Mouse (Mus musculus) bone marrow, adult 2 months (tissue): ENCODE measurements around the gene Minos1. TPM values are rescaled to one million over a fixed set of nuclear protein-coding genes. Genes with fewer than 3 reads are reported as not detected.

Experiments
- H3K27ac ChIP-seq: fragments of 200-500 bp; 2 replicates; pipeline ENCODE4 v1.5.1; 2012; ENCODE audit warnings: low read depth, mild to moderate bottlenecking, control low read depth, inconsistent platforms, low read length; ENCODE audit not compliant: control insufficient read depth, poor library complexity, insufficient read depth
- H3K4me1 ChIP-seq: fragments of 200-500 bp; 2 replicates; pipeline ENCODE4 v1.6.1; 2011; ENCODE audit warnings: low read length; ENCODE audit not compliant: control insufficient read depth, insufficient read depth
- H3K4me3 ChIP-seq: fragments of 200-500 bp; replicated peaks from 2 replicates; pipeline ENCODE3; 2011; ENCODE audit warnings: mild to moderate bottlenecking, low read depth, low read length, control low read depth; ENCODE audit not compliant: control insufficient read depth
- CTCF ChIP-seq: fragments of 200-500 bp; IDR thresholded peaks from 2 replicates; pipeline ENCODE4 v1.5.1; 2011; ENCODE audit warnings: low read length, control low read depth; ENCODE audit not compliant: control insufficient read depth, insufficient read depth
- POLR2A ChIP-seq: fragments of 200-500 bp; IDR thresholded peaks from 2 replicates; pipeline ENCODE4 v1.6.1; 2011; ENCODE audit warnings: low read depth, mild to moderate bottlenecking, control low read depth, low read length, borderline replicate concordance; ENCODE audit not compliant: control insufficient read depth
- WGBS: fragments of 180-500 bp; shearing (Covaris S2); methylation state at CpG from one replicate; pipeline ENCODE4 v1.1.7; 2018; 5-methylcytosine and 5-hydroxymethylcytosine counted together
- polyA plus RNA-seq: library from polyadenylated mRNA; stranded (reverse); fragments of >200 nt; gene quantifications from 2 replicates; pipeline ENCODE4 v1.2.4, GENCODE M21; 2011; ENCODE audit warnings: low replicate concordance; ENCODE audit not compliant: missing spikeins, insufficient read depth, insufficient read length

Gene Minos1
- polyA plus RNA-seq, 1 experiment: 195 TPM

DNA sequence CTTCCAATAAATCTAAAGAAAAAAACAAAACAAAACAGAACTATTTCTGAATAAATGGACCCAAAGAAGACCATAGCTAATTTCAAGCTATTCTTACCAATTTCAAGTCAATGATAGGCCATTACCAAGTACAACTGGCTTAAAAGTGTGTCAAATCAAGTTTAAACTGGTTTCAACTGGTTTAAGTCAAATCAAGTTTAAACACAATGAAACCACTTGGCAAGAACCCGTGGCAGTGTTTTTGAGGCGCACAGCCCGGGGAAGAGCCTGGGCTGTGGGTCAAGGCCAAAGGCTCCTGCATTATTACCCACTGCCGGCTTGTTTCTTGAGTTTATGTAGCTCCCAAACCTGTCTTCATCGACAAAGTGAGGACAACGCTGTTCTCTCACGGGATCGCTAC, 30.6 kb downstream of the Minos1 start:
- 92% methylated on average over 8 of the region's 8 CpGs for WGBS

DNA sequence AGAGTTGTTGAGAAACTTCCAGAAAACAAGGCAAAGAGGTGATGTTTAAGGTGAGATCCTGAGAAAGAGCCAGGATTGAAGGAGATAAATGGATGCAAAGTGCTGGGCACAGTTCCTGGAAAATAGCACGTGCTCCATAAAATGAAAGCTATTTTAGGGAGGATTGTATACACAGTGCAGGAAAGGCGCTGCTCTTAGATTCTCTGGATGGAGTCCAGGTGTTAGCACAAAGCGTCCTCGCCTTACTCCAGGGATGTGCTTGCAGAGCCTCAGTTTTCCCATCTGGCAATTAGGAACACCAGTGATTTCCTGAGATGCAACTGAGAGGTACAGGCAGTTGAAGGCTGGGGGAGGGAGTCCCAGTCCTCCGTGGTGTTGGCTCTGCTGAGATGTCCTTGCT, 34.7 kb downstream of the Minos1 start:
- no peak for TF ChIP-seq CTCF
- no peak for TF ChIP-seq POLR2A
- Histone ChIP-seq H3K4me3 (no peak overlapping the region), H3K27ac (no peak overlapping the region), H3K4me1 (no peaks in the 10 kb centered on the region)
- 82% methylated on average over 5 of the region's 5 CpGs for WGBS

More for the DNA sequence above, 30.6 kb downstream of the Minos1 start:
- H3K4me1 ChIP-seq: no peaks in the 10 kb centered on the region
- TF ChIP-seq CTCF (no peak), POLR2A (no peak)
- no peak overlapping the region for H3K4me3 ChIP-seq
- H3K27ac ChIP-seq: no peak overlapping the region

DNA sequence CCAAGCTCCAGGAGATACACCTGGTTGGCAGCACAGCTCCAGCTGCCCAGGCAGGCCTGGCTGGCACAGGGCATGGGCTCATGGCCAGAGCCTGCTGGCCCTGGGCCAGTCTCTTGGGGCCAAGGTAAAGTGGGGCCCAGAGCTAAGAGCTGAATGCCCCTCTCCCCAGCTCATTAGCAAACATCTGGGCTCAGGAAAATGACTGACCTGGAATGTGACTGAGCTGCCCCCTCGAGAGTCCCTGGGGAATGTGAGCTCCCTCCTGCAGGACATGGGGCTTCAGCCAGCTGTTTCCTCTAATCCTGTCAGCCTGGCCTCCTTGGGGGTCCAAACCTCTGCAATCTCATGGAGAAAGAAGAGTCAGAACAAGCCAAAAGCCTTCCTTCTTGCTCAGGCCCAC, 35.5 kb downstream of the Minos1 start:
- no peak overlapping the region for H3K4me3 ChIP-seq
- no peak for TF ChIP-seq POLR2A
- TF ChIP-seq CTCF: no peak
- H3K4me1 ChIP-seq: no peaks in the 10 kb centered on the region
- WGBS: 77% methylated on average over 1 of the region's 1 CpGs
- H3K27ac ChIP-seq: no peak overlapping the region

DNA sequence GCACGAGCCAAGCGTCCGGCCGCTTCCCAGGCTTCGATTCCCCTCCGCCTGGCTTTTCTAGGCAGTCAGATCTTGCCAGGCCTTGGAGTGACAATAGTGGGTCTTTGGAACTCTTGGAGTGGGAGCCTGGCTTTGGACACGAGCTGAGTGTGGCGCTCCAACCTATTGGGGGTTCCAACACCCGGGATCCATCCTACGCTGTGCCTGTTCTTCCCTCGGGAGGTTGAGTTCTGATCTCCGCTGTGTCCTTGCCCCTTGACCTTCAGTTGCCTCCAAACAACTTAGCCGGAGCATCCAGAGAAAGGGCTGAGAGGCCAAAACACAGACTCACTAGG, 37.8 kb downstream of the Minos1 start:
- TF ChIP-seq POLR2A (no peak), CTCF (no peak)
- Histone ChIP-seq H3K4me1 (no peaks in the 10 kb centered on the region), H3K4me3 (no peak overlapping the region), H3K27ac (no peak overlapping the region)
- 50% methylated on average over 13 of the region's 13 CpGs for WGBS

DNA sequence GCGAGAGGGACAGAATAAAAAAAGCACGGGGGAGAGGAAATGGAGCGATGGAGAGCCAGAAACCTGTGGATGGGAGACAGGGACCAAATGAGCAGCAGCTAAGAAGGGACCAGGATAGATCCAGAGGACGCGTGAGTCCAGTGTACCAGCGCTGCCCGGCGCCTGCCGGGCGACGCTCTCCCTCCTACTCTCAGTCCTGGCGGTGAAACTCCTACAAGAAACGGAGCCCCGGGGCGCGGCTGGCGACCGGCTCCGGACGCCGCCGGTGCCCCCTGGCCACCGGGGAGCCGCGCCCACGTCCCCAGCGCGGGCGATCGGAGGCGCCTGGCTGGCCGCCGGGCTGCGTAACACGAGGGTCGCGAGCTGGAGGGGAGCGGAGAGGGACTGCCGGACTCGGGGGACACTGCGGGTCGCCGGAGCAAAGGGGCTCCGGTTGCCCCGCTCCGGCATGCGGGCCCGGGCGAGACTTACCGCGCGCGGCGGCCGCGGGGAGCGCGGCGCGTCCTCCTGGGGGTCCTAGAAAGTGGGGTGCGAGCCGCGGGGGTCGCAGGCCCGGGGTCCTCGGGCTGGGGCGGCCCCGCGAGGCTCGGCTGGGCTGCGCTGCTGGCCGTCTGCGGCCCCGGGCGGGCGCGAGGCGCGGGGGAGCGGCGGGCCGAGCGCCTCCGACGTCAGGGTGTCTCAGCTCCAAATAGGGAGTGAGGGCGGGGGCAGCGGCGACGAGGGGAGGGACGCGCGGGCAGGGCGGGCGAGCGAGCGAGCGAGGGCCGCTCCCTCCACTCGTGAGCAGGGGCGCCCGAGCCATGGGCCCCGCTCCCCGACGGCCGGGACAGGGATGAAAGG, 38.3 kb downstream of the Minos1 start, which contains the start of gene Nbl1:
TSS of gene Nbl1 (minus strand) at position 638 of the 840 bp plus-strand sequence.
- WGBS: 2% methylated on average over 103 of the region's 105 CpGs
- Histone ChIP-seq H3K4me3 (no peak within 1 kb of the TSS), H3K27ac (no peak within 1 kb of the TSS), H3K4me1 (no peaks in the 10 kb centered on the region)
- TF ChIP-seq POLR2A: no peak
- TF ChIP-seq CTCF: no peak

DNA sequence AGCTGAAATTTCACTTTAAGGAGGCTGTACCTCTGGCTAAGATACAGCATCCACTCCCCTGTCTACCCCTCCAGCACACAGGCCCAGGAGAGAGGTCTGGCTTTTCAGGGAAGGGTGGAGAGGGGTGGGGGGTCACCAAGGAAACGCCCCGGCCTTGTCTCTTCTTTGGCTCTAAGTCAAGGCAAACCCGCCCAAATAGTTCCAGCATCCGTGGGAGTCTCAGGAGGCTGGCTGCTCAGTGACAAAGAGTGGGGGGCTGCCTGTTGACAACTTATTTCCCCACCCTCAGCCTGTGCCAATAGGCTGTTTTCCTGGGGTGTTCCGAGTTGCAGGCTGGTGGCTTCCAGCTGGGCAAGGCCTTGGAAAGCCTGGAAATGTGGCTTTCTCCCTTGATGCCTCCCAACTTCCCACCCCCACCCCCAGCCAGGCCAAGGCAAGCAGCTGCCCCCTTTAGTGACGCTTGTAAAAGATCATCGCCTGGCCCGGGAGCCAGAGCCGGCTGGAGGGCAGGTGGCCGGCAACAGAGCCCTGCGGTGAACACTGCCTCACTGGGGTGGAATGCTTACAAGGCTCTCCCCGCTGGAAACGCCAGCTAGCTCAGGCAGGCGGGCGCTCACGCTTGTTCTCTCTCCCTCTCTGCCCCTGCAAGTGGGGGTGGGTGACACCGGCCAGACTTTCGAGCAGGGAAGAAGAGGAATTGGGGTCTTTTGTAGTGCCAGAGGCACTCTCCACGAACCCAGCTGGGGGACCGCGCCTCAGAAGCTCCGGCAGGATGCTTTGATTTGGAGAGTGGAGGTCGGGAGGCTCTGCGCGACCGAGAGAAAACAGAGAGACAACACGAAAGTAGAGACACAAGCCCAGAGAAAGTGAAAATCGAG, 39.2 kb downstream of the Minos1 start:
- Histone ChIP-seq H3K4me3 (no peak overlapping the region), H3K4me1 (no peaks in the 10 kb centered on the region), H3K27ac (no peak overlapping the region)
- 7% methylated on average over 28 of the region's 28 CpGs for WGBS
- TF ChIP-seq POLR2A: no peak

DNA sequence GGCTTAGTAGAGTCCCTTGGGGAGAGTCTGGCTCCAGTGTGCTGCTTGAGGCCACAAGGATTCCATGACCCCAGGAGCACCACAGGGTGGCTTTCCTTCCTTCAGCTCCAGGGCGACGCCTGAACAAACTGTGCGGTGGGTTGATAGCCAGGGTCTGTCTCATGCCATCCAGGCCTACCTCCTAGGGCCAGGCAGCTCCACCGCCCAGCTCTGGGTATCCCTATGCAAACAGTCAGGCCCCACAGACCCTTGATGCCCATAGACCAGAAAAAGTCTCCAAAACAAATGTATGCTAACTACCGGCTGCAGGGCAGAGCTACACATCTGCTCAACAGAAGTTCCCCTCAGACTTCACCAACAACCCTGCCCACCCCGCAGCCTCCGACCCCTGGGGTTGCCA, 39.8 kb downstream of the Minos1 start:
- Histone ChIP-seq H3K4me3 (no peak overlapping the region), H3K4me1 (no peaks in the 10 kb centered on the region), H3K27ac (no peak overlapping the region)
- no peak for TF ChIP-seq CTCF
- no peak for TF ChIP-seq POLR2A
- WGBS: 60% methylated on average over 7 of the region's 7 CpGs

DNA sequence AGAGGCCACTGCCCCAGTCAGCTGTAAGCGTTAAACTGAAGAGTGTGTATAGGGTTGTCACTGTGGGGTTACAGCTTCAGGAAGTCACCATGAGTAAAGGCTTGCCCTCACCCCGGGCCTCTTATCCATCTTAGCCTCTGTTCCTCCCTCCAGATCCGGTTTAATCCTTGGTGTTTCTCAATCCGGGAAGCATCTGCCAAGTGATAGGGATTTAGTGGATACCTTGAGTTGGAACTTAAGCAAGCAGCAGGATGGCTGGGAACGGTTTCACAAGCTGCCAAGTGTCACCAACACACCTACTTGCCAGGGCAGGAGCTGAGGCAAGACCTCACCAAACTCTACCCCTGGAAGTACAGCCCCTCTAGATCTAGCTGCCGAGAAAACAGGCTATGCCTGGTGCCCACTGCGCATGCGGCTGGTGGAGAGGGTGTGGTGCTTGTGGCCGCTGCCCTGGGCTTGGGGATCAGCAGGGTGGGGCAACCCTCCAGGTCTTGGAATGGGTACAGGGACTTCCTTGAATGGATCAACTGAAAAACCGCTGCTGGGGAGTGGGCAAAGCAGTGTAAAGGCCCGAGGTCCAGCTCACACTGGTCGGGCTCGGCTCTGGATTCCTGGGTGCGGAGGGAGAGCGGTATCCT, 40.5 kb downstream of the Minos1 start:
- 75% methylated on average over 15 of the region's 15 CpGs for WGBS
- TF ChIP-seq POLR2A: no peak
- no peaks in the 10 kb centered on the region for H3K4me1 ChIP-seq
- no peak overlapping the region for H3K27ac ChIP-seq
- H3K4me3 ChIP-seq: no peak overlapping the region
